Mouse (Mus musculus): Measurements from ENCODE around the gene Nsun7.
"Not testable (repeated sequence)": the region's sequence is repeated elsewhere in the genome, so short reads cannot be mapped to it uniquely, and the experiment has no call there.

Gene Nsun7

GRCm38 (mm10) chr5:66259756-66260448 lies at the start of gene Nsun7:
Nsun7 (plus strand) TSS chr5:66259897.
- no peak for DNase-seq (ENCODE audit: low spot score)

- no peak for DNase-seq (ENCODE audit: low spot score)
Measured at GRCm38 (mm10) chr5:66214395-66214935, 45.2 kb upstream of the Nsun7 start.

GRCm38 (mm10) chr5:66215569-66216277 lies 44.0 kb upstream of the Nsun7 start:
- no peak for DNase-seq (ENCODE audit: low spot score)

GRCm38 (mm10) chr5:66219692-66220091 lies 40.0 kb upstream of the Nsun7 start:
- DNase-seq (ENCODE audit: low spot score): no peak

GRCm38 (mm10) chr5:66220620-66221019 lies 39.1 kb upstream of the Nsun7 start:
- no peak for DNase-seq (ENCODE audit: low spot score)

GRCm38 (mm10) chr5:66222916-66223315 lies 36.8 kb upstream of the Nsun7 start:
- no peak for DNase-seq (ENCODE audit: low spot score)

GRCm38 (mm10) chr5:66226526-66226925 lies 33.2 kb upstream of the Nsun7 start:
- no peak for DNase-seq (ENCODE audit: low spot score)

GRCm38 (mm10) chr5:66231660-66232269 lies 27.9 kb upstream of the Nsun7 start:
- DNase-seq (ENCODE audit: low spot score): no peak

GRCm38 (mm10) chr5:66232456-66232855 lies 27.2 kb upstream of the Nsun7 start:
- DNase-seq (ENCODE audit: low spot score): no peak

- no peak for DNase-seq (ENCODE audit: low spot score)
Measured at GRCm38 (mm10) chr5:66241894-66242293, 17.8 kb upstream of the Nsun7 start.

GRCm38 (mm10) chr5:66243467-66243866 lies 16.2 kb upstream of the Nsun7 start:
- DNase-seq (ENCODE audit: low spot score): no peak

GRCm38 (mm10) chr5:66244043-66244660 lies 15.5 kb upstream of the Nsun7 start:
- no peak for DNase-seq (ENCODE audit: low spot score)

DNA sequence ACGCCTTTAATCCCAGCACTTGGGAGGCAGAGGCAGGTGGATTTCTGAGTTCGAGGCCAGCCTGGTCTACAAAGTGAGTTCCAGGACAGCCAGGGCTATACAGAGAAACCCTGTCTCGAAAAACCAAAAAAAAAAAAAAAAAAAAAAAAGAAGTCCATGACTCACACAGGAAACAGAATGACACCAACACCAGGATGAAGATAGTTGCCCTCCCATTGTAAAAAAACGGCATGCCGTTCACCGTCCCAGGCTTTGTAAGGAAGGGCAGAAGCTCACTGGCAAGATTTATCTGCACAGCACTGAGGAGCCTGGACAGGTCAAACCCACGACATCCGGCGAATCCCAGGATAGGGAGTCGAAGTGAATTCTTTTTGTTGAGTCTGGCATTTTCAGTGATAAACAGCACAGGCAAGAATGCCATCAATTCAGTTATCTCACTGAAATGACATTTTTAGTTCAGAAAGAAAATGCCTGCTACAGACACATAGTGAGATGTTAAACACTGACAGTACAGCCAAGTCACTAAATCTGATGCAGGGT lies 13.7 kb upstream of the Nsun7 start:
- no peak for DNase-seq (ENCODE audit: low spot score)

DNA sequence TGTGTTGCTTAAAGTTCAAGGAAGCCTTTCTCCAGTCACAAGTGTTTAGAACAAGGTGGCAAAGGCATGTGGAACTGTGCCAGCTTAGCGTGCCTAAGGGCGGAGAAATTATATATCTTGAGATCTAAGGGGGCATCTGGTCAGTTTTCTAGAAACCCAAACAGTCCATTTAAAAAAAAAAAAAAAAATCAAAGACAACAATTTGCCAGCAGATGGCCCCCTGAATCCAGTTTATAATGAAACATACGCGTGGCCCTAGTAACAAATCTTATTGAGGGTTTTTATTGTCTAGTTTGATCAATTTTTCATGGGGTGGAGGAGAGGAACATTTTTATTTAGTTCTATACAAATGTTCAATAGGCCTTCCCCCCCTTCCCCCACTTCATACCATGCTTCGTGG lies 6.5 kb upstream of the Nsun7 start:
- DNase-seq (ENCODE audit: low spot score): no peak

DNA sequence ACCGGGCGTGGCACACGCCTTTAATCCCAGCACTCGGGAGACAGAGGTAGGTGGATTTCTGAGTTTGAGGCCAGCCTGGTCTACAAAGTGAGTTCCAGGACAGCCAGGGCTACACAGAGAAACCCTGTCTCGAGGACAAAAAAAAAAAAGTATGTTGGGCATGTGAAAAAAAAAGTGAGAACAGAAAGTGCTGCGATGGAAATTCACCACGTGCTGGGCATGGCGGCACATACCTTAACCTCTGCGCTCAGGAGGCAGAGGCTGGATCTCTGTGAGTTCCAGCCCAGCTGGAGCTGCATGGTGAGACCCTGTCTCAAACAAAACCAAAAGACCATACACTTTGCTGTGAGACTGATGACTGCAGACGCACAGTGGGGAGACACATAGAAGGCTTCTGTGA lies 4.7 kb upstream of the Nsun7 start:
- no peak for DNase-seq (ENCODE audit: low spot score)

- no peak for DNase-seq (ENCODE audit: low spot score)
Measured at GRCm38 (mm10) chr5:66259000-66259399, 697 bp upstream of the Nsun7 start.

- not testable (repeated sequence) for DNase-seq (ENCODE audit: low spot score)
Measured at GRCm38 (mm10) chr5:66259431-66259755, 304 bp upstream of the Nsun7 start.

- no peak for DNase-seq (ENCODE audit: low spot score)
Measured at GRCm38 (mm10) chr5:66262475-66262874, 2.8 kb downstream of the Nsun7 start.

GRCm38 (mm10) chr5:66263398-66263797 lies 3.7 kb downstream of the Nsun7 start:
- no peak for DNase-seq (ENCODE audit: low spot score)

- DNase-seq (ENCODE audit: low spot score): no peak
Measured at GRCm38 (mm10) chr5:66269616-66270015, 9.9 kb downstream of the Nsun7 start.

- no peak for DNase-seq (ENCODE audit: low spot score)
Measured at GRCm38 (mm10) chr5:66271141-66271540, 11.4 kb downstream of the Nsun7 start.

- DNase-seq (ENCODE audit: low spot score): no peak
Measured at GRCm38 (mm10) chr5:66274417-66274816, 14.7 kb downstream of the Nsun7 start.

Measured in layer of hippocampus, adult 9-10 months (tissue).